Mouse (Mus musculus) ovary, postnatal 10 days (tissue): ENCODE data around the gene Il20.

ENCODE experiments used
- DNase-seq: peaks from one replicate; pipeline ENCODE4 v3.0.0; 2022; ENCODE audit warnings: low spot score

Il20 gene

GRCm38 (mm10) chr1:130865541-130866221, 45.6 kb downstream of the Il20 start, which contains the start of gene Fcmr:
TSS of gene Fcmr (plus strand) at chr1:130865669.
- DNase-seq = no peak

GRCm38 (mm10) chr1:130864741-130865140, 46.5 kb downstream of the Il20 start:
- DNase-seq = no peak

- DNase-seq = no peak
Observed at GRCm38 (mm10) chr1:130864238-130864637, 47.0 kb downstream of the Il20 start.

- DNase-seq = no peak
Observed at GRCm38 (mm10) chr1:130857456-130857855, 53.8 kb downstream of the Il20 start.
